Mouse (Mus musculus): ENCODE measurements around the gene Ugt1a5. TPM values are rescaled to one million over a fixed set of nuclear protein-coding genes. Genes with fewer than 3 reads are reported as not detected.

Gene Ugt1a5
- polyA plus RNA-seq, 1 experiment from 2014 or later: not detected

DNA sequence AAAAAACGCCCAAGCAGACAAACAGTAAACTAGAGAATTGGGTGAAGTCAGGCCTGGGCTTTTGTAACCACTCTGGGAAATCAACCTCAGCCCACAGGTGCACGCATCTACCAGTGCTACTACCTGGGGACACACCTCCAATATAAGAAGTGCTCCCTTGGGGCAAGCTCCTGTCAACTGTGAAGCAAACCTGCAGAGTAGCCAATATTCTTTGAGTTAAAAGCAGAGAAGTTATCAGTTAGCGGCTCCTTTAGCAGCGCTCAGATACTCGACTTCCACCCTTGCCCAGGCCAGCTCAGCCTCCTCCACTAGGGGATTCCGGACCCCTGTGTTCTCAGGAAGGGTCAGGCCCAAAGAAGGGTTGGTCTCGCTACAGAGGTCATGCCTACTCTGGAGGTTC is 95.9 kb downstream of the Ugt1a5 start:
- peaks cover 77% of the 10 kb centered on the region for H3K36me3 ChIP-seq
- peaks cover 23% of the 10 kb centered on the region for H3K9me3 ChIP-seq
- WGBS: 87% methylated on average over 7 of the region's 7 CpGs
- no peak overlapping the region for H3K9ac ChIP-seq (replicated peaks)
- no peak for ATAC-seq
- no peak overlapping the region for H3K4me3 ChIP-seq (replicated peaks)
- H3K27ac ChIP-seq: no peak overlapping the region
- H3K4me2 ChIP-seq (replicated peaks): no peak overlapping the region
- H3K4me1 ChIP-seq (replicated peaks): no peaks in the 10 kb centered on the region
- H3K27me3 ChIP-seq: no peaks in the 10 kb centered on the region

DNA sequence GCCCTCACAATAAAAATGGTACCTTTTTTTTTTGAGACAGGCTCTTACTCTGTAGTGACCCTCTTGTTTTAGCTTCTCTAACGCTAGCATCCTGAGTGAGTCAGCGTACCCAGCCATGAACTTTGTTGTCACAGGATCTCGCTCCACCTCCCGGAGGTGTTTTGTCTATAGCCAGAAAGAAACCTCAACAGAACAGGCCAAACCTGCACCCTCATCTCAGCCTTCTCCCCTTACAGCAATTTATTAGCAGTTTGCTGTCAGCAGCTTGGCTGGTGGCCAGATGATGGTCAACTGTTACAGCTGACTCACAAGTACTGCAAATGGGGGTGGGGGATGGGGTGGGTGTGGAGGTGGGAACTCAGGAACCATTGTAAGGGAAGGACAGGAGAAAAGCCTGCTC is 96.4 kb downstream of the Ugt1a5 start:
- Histone ChIP-seq H3K9me3 (peaks cover 17% of the 10 kb centered on the region), H3K9ac (replicated peaks) (no peak overlapping the region), H3K27ac (no peak overlapping the region), H3K4me1 (replicated peaks) (no peaks in the 10 kb centered on the region), H3K36me3 (peaks cover 83% of the 10 kb centered on the region), H3K4me3 (replicated peaks) (no peak overlapping the region), H3K4me2 (replicated peaks) (no peak overlapping the region), H3K27me3 (no peaks in the 10 kb centered on the region)
- no peak for ATAC-seq
- WGBS: 91% methylated on average over 4 of the region's 4 CpGs

DNA sequence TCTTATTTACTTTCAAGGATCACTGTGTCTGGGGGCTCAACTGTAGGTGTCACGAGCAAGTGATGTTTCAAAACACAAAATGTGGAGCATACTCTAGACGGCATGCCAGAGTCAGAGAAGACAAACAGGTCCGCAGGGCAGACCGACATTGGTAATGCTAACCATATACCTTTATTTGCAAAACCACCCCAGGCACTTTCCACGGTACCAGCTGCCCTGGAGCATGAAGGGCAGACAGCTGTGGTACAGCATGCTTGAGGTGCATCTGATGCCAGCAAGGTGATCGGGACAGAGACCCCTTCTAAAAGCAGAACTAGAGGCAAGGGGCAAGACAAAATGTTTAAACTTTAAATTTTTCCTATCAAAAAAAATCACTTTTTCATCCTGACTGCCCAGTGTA is 97.1 kb downstream of the Ugt1a5 start:
- no peaks in the 10 kb centered on the region for H3K27me3 ChIP-seq
- no peak overlapping the region for H3K4me2 ChIP-seq (replicated peaks)
- no peak for ATAC-seq
- no peak overlapping the region for H3K4me3 ChIP-seq (replicated peaks)
- peaks cover 10% of the 10 kb centered on the region; the same call in 1 of the 2 replicates for H3K9me3 ChIP-seq
- H3K36me3 ChIP-seq: peaks cover 90% of the 10 kb centered on the region
- WGBS: 81% methylated on average over 6 of the region's 6 CpGs
- no peak overlapping the region for H3K9ac ChIP-seq (replicated peaks)
- no peak overlapping the region for H3K27ac ChIP-seq
- H3K4me1 ChIP-seq (replicated peaks): no peaks in the 10 kb centered on the region

GRCm38 (mm10) chr1:88263778-88264177 is 98.0 kb downstream of the Ugt1a5 start:
- Histone ChIP-seq H3K9me3 (0 out of 2 replicates have a peak, but pooled peaks cover 5% of the 10 kb centered on the region), H3K4me2 (replicated peaks) (no peak overlapping the region), H3K27me3 (no peaks in the 10 kb centered on the region), H3K9ac (replicated peaks) (no peak overlapping the region), H3K4me3 (replicated peaks) (no peak overlapping the region), H3K4me1 (replicated peaks) (no peaks in the 10 kb centered on the region), H3K27ac (no peak overlapping the region), H3K36me3 (peaks cover 98% of the 10 kb centered on the region)
- no peak for ATAC-seq
- WGBS: 91% methylated on average over 5 of the region's 5 CpGs

DNA sequence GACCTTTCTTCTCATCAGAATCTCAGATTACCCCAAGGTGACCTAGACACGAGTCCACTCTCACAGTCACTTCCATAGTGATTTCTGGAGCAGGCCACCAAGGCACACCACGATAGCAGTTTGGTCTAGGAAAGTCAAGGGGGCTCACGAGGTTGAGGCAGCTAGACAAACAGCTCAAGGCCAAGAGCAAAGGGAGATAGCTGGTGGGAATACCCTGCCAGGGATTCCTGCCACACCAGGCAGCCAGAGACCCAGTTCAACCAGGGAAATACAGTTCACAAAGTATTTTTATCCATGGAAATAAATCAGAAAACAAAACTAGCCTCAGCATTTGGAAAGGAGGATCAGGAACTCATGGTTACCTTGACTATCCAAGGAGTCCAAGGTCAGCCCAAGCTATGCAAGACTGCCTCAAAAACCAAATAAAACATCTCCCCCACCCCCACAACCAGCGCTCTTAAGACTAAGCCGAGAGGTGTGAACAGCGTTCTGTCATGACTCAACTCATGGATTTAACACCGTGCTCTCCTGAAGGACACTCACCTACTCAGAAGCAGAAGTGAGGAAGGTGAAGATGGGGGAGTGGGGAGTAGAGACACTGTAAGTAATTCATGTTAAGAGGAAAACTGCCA is 98.5 kb downstream of the Ugt1a5 start:
- ATAC-seq: no peak
- WGBS: 90% methylated on average over 7 of the region's 7 CpGs
- Histone ChIP-seq H3K36me3 (peaks cover 100% of the 10 kb centered on the region), H3K27me3 (no peaks in the 10 kb centered on the region), H3K9me3 (0 out of 2 replicates have a peak, but pooled peaks cover 2% of the 10 kb centered on the region), H3K4me3 (replicated peaks) (no peak overlapping the region), H3K27ac (no peak overlapping the region), H3K4me1 (replicated peaks) (no peaks in the 10 kb centered on the region), H3K9ac (replicated peaks) (no peak overlapping the region), H3K4me2 (replicated peaks) (no peak overlapping the region)

DNA sequence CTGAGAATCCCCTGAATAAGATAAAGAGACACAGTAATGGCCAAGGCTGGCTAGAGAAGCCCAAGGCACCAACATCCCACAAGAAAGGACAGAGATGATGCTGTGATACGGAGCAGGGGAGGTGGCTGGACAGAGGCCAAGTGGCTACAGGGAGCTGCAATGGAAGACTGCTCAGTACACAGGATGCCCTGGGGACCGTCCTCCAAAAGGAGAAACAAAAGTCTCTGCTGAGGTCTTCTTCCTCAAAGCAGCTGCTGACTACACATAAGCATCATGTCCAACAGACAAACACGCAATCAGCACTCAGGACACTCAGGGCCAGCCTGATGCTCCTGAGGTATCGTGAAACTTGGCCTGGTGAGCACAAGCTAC is 99.0 kb downstream of the Ugt1a5 start:
- WGBS: 78% methylated on average over 4 of the region's 4 CpGs
- Histone ChIP-seq H3K36me3 (peaks cover 100% of the 10 kb centered on the region), H3K9ac (replicated peaks) (no peak overlapping the region), H3K4me1 (replicated peaks) (no peaks in the 10 kb centered on the region), H3K27me3 (no peaks in the 10 kb centered on the region), H3K9me3 (no peaks in the 10 kb centered on the region), H3K27ac (no peak overlapping the region), H3K4me3 (replicated peaks) (no peak overlapping the region), H3K4me2 (replicated peaks) (no peak overlapping the region)
- ATAC-seq: no peak

DNA sequence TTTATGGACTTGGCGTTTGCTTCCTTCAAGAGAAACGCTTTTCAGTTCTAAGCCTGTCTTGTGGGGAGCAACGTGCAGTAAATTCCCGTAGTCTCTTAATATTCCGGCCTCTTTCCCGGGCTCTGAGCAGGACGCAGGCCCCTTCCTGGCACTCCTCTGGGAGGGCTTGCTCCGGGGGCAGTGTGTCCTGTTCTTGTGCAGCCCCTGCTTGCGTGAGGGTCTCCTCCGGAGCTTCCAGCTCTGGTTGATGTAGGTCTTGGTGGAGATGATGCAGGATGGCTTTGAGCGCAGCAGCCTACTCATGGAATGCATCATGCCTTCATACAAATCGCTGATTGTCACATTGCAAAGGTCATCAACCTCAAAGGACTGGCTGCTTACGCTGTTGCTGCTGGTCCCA is 100.3 kb downstream of the Ugt1a5 start:
- H3K27ac ChIP-seq: no peak overlapping the region
- no peaks in the 10 kb centered on the region for H3K27me3 ChIP-seq
- no peaks in the 10 kb centered on the region for H3K9me3 ChIP-seq
- ATAC-seq: no peak
- H3K4me3 ChIP-seq (replicated peaks): no peak overlapping the region
- 89% methylated on average over 13 of the region's 13 CpGs for WGBS
- H3K4me2 ChIP-seq (replicated peaks): no peak overlapping the region
- peaks cover 90% of the 10 kb centered on the region for H3K36me3 ChIP-seq
- H3K4me1 ChIP-seq (replicated peaks): no peaks in the 10 kb centered on the region
- no peak overlapping the region for H3K9ac ChIP-seq (replicated peaks)

DNA sequence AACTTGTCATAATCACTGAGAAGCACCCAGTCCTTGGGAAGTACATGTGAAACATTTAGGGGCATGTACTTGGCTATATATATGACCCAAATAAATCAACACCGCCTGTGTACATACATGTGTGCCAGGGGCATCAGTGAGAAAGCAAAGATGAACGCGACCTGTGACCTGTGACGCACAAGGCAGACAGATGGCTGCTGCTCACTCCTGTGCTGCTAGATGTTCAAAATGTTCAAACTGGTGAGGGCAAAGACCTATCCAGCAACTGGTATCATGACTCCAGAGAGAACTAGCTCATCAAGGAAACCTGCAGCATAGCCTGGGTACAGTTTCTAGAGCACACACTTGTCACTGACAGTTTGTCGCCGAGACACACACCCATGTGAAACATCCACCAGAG is 101.7 kb downstream of the Ugt1a5 start:
- no peak; the same call in 1 of the 2 replicates for ATAC-seq
- Histone ChIP-seq H3K9me3 (no peaks in the 10 kb centered on the region), H3K4me1 (replicated peaks) (no peaks in the 10 kb centered on the region), H3K9ac (replicated peaks) (no peak overlapping the region), H3K4me3 (replicated peaks) (no peak overlapping the region), H3K27ac (no peak overlapping the region), H3K36me3 (peaks cover 87% of the 10 kb centered on the region), H3K4me2 (replicated peaks) (no peak overlapping the region), H3K27me3 (no peaks in the 10 kb centered on the region)
- 94% methylated on average over 6 of the region's 6 CpGs for WGBS

GRCm38 (mm10) chr1:88268070-88268469 is 102.3 kb downstream of the Ugt1a5 start:
- H3K9ac ChIP-seq (replicated peaks): no peak overlapping the region
- H3K27me3 ChIP-seq: no peaks in the 10 kb centered on the region
- 89% methylated on average over 6 of the region's 6 CpGs for WGBS
- H3K27ac ChIP-seq: no peak overlapping the region
- H3K4me1 ChIP-seq (replicated peaks): no peaks in the 10 kb centered on the region
- ATAC-seq: no peak
- H3K36me3 ChIP-seq: peaks cover 86% of the 10 kb centered on the region
- no peaks in the 10 kb centered on the region for H3K9me3 ChIP-seq
- no peak overlapping the region for H3K4me3 ChIP-seq (replicated peaks)
- H3K4me2 ChIP-seq (replicated peaks): no peak overlapping the region

Other genes starting within 250 kb of the Ugt1a5 start
- gene Usp40, start 157.5 kb upstream of the Ugt1a5 start, polyA plus RNA-seq (2015; fragmentation: Nextera tagmentation; extraction: Ambion mirVana): 27.3 and 28.4 TPM in 2 replicates
- gene Ugt1a10, start 110.6 kb upstream of the Ugt1a5 start, polyA plus RNA-seq (2015; fragmentation: Nextera tagmentation; extraction: Ambion mirVana): not detected in 2 replicates
- gene Ugt1a9, start 95.2 kb upstream of the Ugt1a5 start, polyA plus RNA-seq (2015; fragmentation: Nextera tagmentation; extraction: Ambion mirVana): not detected in 2 replicates
- not detected in 2 replicates for gene Ugt1a8, start 78.2 kb upstream of the Ugt1a5 start, polyA plus RNA-seq (2015; fragmentation: Nextera tagmentation; extraction: Ambion mirVana)
- 0.86 and 0.88 TPM in 2 replicates for gene Ugt1a7c, start 71.0 kb upstream of the Ugt1a5 start, polyA plus RNA-seq (2015; fragmentation: Nextera tagmentation; extraction: Ambion mirVana)
- 0.09 and 0.20 TPM in 2 replicates for gene Ugt1a6b, start 62.8 kb upstream of the Ugt1a5 start, polyA plus RNA-seq (2015; fragmentation: Nextera tagmentation; extraction: Ambion mirVana)
- 0.90 and 1.0 TPM in 2 replicates for gene Ugt1a6a, start 31.2 kb upstream of the Ugt1a5 start, polyA plus RNA-seq (2015; fragmentation: Nextera tagmentation; extraction: Ambion mirVana)
- gene Ugt1a2, start 34.6 kb downstream of the Ugt1a5 start, polyA plus RNA-seq (2015; fragmentation: Nextera tagmentation; extraction: Ambion mirVana): 0.09 TPM in 1 of 2 replicates, not detected in the other
- 13.9 and 16.2 TPM in 2 replicates for gene Dnajb3, start 39.8 kb downstream of the Ugt1a5 start, polyA plus RNA-seq (2015; fragmentation: Nextera tagmentation; extraction: Ambion mirVana)
- not detected in 2 replicates for gene Ugt1a1, start 45.9 kb downstream of the Ugt1a5 start, polyA plus RNA-seq (2015; fragmentation: Nextera tagmentation; extraction: Ambion mirVana)
- 0.68 and 1.0 TPM in 2 replicates for gene Mroh2a, start 61.0 kb downstream of the Ugt1a5 start, polyA plus RNA-seq (2015; fragmentation: Nextera tagmentation; extraction: Ambion mirVana)
- 107 and 110 TPM in 2 replicates for gene Hjurp, start 111.6 kb downstream of the Ugt1a5 start, polyA plus RNA-seq (2015; fragmentation: Nextera tagmentation; extraction: Ambion mirVana)
- gene Trpm8, start 111.6 kb downstream of the Ugt1a5 start, polyA plus RNA-seq (2015; fragmentation: Nextera tagmentation; extraction: Ambion mirVana): 0.04 TPM in 1 of 2 replicates, not detected in the other
- gene Spp2, start 240.9 kb downstream of the Ugt1a5 start, polyA plus RNA-seq (2015; fragmentation: Nextera tagmentation; extraction: Ambion mirVana): 0.40 and 0.50 TPM in 2 replicates

Measured in midbrain, embryonic 13.5 days (tissue).